ENCODE assay signal across 10 mouse cellular contexts in genomic region chr13:5713195-5713863, GRCm38 (mm10).
DNase-seq lines count a peak whose midpoint lies in the region; ATAC-seq and TF ChIP-seq lines count a peak whose summit lies in the region.
"Had no signal": no experiment of that assay in that cellular context is flagged by ENCODE, and none has a peak within 500 bp of the region (broad histone marks: within the 10 kb centered on the region; RNA-seq: fewer than 3 reads in every experiment).

No protein-coding gene starts in this region.

- H3K9me3 ChIP-seq in heart, embryonic 12.5 days (replicated peaks): no peaks in the 10 kb centered on the region
- no peaks in the 10 kb centered on the region for H3K9me3 ChIP-seq in kidney, embryonic 14.5 days (ENCODE audit: control insufficient read depth, low read length)
- H3K9me3 ChIP-seq: hindbrain, embryonic 12.5 days; neural tube, embryonic 13.5 days had no signal

- H3K27ac ChIP-seq in heart, embryonic 12.5 days (ENCODE audit: poor library complexity, severe bottlenecking): no peak overlapping the region
- H3K27ac ChIP-seq in embryonic fibroblast, embryonic 13.5 days (ENCODE audit: insufficient read depth, low read length): peak overlapping the region; percentile 83
- no peak overlapping the region for H3K27ac ChIP-seq in kidney, embryonic 14.5 days (ENCODE audit: low read depth, low read length)
- H3K27ac ChIP-seq: hindbrain, embryonic 12.5 days; neural tube, embryonic 13.5 days had no signal

- peak; percentile 11 to 40 for DNase-seq in heart, adult 18-20 months
- peak; percentile 65 for DNase-seq in lung, postnatal 10 days
- no peak for DNase-seq in thymus, postnatal 4 days
- DNase-seq in cerebellum, adult 11 months: no peak
- no peak for DNase-seq in heart, adult 11 months

- H3K27me3 ChIP-seq in heart, embryonic 12.5 days (replicated peaks): no peaks in the 10 kb centered on the region
- H3K27me3 ChIP-seq in kidney, embryonic 14.5 days (ENCODE audit: control insufficient read depth, insufficient read depth, low read length): no peaks in the 10 kb centered on the region
- H3K27me3 ChIP-seq: hindbrain, embryonic 12.5 days; neural tube, embryonic 13.5 days had no signal

- no peak overlapping the region for H3K4me2 ChIP-seq in heart, embryonic 12.5 days
- H3K4me2 ChIP-seq in kidney, embryonic 14.5 days (replicated peaks; ENCODE audit: low read depth, low read length): no peak overlapping the region
- H3K4me2 ChIP-seq: hindbrain, embryonic 12.5 days; neural tube, embryonic 13.5 days had no signal

- H3K9ac ChIP-seq in heart, embryonic 12.5 days: no peak overlapping the region
- H3K9ac ChIP-seq in kidney, embryonic 14.5 days (ENCODE audit: low read depth, low read length): no peak overlapping the region
- H3K9ac ChIP-seq: hindbrain, embryonic 12.5 days; neural tube, embryonic 13.5 days had no signal

- peaks cover 3% of the 10 kb centered on the region; the same call in 1 of the 2 replicates for H3K4me1 ChIP-seq in heart, embryonic 12.5 days (replicated peaks)
- H3K4me1 ChIP-seq in embryonic fibroblast, embryonic 13.5 days (ENCODE audit: control insufficient read depth, insufficient read depth, low read length): peaks cover 2% of the 10 kb centered on the region; the same call in 1 of the 2 replicates
- no peaks in the 10 kb centered on the region; the same call in 1 of the 2 replicates for H3K4me1 ChIP-seq in kidney, embryonic 14.5 days (ENCODE audit: control insufficient read depth, insufficient read depth, low read length)
- H3K4me1 ChIP-seq: hindbrain, embryonic 12.5 days; neural tube, embryonic 13.5 days had no signal

- WGBS in heart, embryonic 12.5 days: 85% methylated on average over 6 of the region's 6 CpGs
- WGBS in kidney, embryonic 14.5 days: 22% methylated on average over 6 of the region's 6 CpGs

- no peak for TF ChIP-seq POLR2A in embryonic fibroblast, embryonic 13.5 days (IDR thresholded peaks at IDR 0.05; ENCODE audit: low read depth, low read length)

- ATAC-seq in heart, embryonic 12.5 days (ENCODE audit: insufficient number of reproducible peaks, low FRiP score): no peak
- ATAC-seq in kidney, embryonic 14.5 days (ENCODE audit: low FRiP score, low TSS enrichment): peak; percentile 77

- TF ChIP-seq CTCF in embryonic fibroblast, embryonic 13.5 days (IDR thresholded peaks at IDR 0.05; ENCODE audit: borderline replicate concordance, insufficient read depth, low read length): no peak

- no peaks in the 10 kb centered on the region for H3K36me3 ChIP-seq in heart, embryonic 12.5 days
- no peaks in the 10 kb centered on the region for H3K36me3 ChIP-seq in kidney, embryonic 14.5 days (ENCODE audit: control insufficient read depth, insufficient read depth, low read length)
- H3K36me3 ChIP-seq: hindbrain, embryonic 12.5 days; neural tube, embryonic 13.5 days had no signal

- H3K4me3 ChIP-seq in heart, embryonic 12.5 days: no peak overlapping the region
- H3K4me3 ChIP-seq in embryonic fibroblast, embryonic 13.5 days (ENCODE audit: insufficient read depth, low read length): no peak overlapping the region
- H3K4me3 ChIP-seq in kidney, embryonic 14.5 days (ENCODE audit: low read length): no peak overlapping the region
- H3K4me3 ChIP-seq: hindbrain, embryonic 12.5 days; neural tube, embryonic 13.5 days had no signal

Comparison
In these comparisons a context has a peak if more than half of its experiments do, and no peak if none do; other contexts are left out.
1. DNase-seq: peak in heart, adult 18-20 months (2 of 2) and lung, postnatal 10 days (single experiment); none in thymus, postnatal 4 days (single experiment), cerebellum, adult 11 months (single experiment) and heart, adult 11 months (single experiment).